Mouse (Mus musculus) large intestine, adult 2 months (tissue): ENCODE measurements around the gene Aig1. TPM values are rescaled to one million over a fixed set of nuclear protein-coding genes. Genes with fewer than 3 reads are reported as not detected.
A peak's percentile ranks its signal among the peaks of the same experiment; 100 is the strongest.

Experiments used
- DNase-seq: peaks from one replicate; pipeline ENCODE4 v3.0.0-alpha.2; 2012; ENCODE audit warnings: low read depth, low spot score
- WGBS: fragments of 180-500 bp; shearing (Covaris S2); methylation state at CpG from one replicate; pipeline ENCODE4 v1.1.7; 2018; 5-methylcytosine and 5-hydroxymethylcytosine counted together
- polyA plus RNA-seq: library from polyadenylated mRNA; depleted of rRNA; stranded (reverse); fragments of >200 nt; gene quantifications from 2 replicates; pipeline ENCODE4 v1.2.3, GENCODE M21; 2012; rRNA removed

The Aig1 gene
- polyA plus RNA-seq, 1 experiment = 69.8 TPM

DNA sequence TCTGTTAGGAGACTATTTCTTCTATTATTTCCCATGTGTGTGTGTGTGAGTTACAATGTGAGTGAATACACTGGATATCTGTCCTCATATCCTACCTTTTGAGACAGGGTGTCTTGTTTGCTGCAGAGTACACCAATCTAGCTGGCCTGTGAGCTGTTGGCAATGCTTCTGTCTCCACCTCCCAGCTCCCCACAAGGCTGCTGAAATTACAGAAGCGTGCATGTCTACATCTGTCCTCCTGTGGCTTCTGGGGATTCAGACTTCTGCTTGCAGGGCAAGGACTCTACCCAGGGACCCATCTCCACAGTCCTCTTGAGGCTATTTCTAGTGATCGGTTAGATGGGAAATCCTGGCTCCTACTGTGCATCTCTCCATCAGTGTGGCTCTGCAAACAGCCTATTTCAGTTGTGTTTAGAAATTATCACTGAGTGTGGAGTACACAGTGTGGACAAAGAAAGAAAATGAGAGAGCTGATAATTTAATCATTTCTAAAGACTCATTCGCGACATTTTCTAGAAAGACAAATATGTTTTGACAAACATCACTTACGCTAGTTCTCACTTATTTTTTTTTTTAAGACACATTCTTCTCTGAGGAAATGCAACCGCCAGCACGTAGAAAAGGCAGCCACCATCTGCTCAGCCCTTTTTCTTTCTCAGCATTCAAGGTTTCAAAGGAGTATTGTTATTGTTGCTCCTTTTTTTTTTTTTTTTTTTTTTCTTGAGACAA lies 194.3 kb downstream of the Aig1 start:
- 94% methylated on average over 7 of the region's 7 CpGs for WGBS
- no peak for DNase-seq

DNA sequence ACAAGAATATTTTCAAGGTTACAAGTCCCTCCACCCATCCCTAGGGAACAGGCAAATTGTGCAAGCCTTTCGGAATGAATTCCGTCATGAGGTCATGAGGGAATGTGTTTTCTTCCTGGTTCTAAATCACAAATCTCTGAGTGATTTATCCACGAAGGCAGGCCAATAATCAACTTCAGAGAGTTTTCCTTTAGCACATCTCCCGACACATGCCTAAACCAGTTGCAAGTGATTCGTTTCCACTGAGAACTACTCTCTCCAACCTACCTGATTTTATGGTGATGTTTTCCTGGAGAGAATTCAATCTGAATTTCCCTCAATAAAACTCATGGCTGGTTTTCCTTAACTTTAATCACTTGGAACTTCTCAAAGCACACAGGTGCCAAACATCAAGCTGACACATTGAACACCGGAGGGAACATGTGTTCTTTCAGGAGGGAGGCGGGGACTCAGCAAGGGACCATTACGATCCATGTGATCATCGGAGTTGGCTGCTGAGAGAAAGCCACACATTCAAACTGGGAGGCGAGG lies 201.5 kb downstream of the Aig1 start:
- no peak for DNase-seq
- 55% methylated on average over 10 of the region's 10 CpGs for WGBS

- no peak for DNase-seq
These were observed 205.3 kb downstream of the Aig1 start for GRCm38 (mm10) chr10:13663476-13663875.

DNA sequence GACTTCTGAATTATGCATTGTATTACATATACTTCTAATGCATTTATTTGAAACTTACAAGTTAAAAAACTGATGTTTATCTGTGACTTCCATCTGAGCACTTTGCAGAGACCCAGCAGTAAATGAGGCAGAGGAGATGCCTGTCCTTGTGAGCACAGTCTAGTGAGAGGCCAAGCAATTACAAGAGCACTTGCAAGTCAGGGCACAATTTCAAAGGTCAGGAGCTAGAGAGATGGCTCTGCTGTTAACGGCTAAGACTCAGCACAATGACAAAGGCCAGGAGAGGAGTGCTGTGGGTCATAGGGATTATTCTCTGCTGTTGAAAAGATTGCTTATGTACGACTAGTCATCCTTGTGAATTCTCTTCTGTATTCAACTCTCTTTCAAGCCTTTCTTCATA lies 209.0 kb downstream of the Aig1 start:
- 52% methylated on average over 2 of the region's 2 CpGs for WGBS
- no peak for DNase-seq

DNA sequence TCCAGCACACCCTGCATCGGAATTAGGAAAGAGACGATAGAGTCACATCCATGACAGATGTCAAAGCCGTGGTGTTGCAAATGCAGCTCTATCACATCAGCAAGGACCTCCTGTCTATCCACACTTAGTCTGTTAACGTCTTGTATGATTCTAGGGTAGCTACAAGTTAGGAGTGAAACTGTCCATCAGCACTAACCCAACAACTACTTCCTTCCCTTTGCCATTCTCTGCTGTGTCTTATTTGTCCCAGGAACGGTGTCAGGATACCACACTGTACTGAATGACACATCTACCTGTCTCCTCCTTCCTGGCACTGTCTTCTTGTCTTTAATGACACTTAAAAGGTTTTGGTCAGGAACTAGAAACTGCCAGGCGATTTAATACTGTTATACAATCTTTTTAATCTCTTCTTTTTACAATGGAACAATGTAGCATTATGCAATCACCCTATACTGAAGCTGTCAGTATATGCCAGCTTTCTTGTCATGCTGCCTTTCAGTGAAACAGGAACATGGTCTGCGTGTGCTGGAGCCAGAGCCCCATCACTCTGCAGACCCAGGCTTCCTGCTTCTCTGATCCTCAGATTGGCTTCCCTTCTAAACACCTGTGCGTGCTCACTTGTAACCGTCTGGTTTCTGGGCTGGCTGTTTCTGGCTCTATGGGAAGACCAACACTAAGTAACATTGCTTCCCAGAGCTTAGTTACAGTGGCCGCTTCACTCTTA lies 214.9 kb downstream of the Aig1 start:
- 81% methylated on average over 10 of the region's 10 CpGs for WGBS
- DNase-seq = no peak

DNA sequence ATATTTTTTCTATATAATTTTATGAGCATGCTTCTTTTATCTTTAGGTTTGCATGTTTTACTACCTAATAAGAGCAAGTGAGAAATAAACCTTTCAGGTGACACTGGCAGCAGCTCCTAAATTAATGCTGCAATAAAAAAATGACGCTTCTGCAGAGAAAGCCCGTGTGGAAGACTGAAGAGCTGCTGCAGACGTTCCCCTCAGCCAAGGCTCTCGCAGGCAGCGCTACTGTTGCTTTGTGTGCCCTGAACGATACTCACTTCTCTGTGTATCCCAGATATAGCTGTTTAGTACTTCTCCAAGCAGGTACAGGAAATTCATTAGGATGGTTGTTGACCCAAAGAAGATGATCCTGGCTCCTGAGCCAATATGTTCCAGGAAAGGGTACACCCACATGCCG lies 215.5 kb downstream of the Aig1 start:
- 82% methylated on average over 7 of the region's 7 CpGs for WGBS
- no peak for DNase-seq

- WGBS = 95% methylated on average over 4 of the region's 4 CpGs
These were observed 216.7 kb downstream of the Aig1 start for GRCm38 (mm10) chr10:13652061-13652460.

GRCm38 (mm10) chr10:13641750-13642149 lies 227.0 kb downstream of the Aig1 start:
- WGBS = 10% methylated on average over 7 of the region's 7 CpGs
- peak; percentile 4 for DNase-seq

More at GRCm38 (mm10) chr10:13652061-13652460, 216.7 kb downstream of the Aig1 start:
- DNase-seq = no peak

DNA sequence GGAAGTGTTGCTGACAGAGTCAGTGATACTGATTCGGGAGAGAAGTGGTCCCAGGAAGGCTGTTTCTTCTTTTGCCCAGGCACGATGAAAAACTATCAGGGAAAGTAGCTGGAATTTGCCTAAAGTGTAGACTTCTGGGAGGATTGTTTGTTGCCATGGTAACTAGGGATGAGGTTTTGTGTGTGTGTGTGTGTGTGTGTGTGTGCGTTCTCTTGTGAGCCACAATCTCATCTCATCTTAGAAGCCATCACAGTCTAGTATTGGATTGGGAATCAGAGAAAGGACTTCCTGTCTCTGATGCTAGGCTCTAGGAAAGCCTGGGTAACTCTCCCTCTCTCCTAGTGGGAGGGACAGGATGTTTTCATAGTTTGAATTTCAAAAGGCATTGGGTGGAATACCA lies 237.0 kb downstream of the Aig1 start:
- 68% methylated on average over 3 of the region's 3 CpGs for WGBS
- no peak for DNase-seq

GRCm38 (mm10) chr10:13623735-13624134 lies 245.0 kb downstream of the Aig1 start:
- DNase-seq = no peak
- WGBS = 74% methylated on average over 5 of the region's 5 CpGs

DNA sequence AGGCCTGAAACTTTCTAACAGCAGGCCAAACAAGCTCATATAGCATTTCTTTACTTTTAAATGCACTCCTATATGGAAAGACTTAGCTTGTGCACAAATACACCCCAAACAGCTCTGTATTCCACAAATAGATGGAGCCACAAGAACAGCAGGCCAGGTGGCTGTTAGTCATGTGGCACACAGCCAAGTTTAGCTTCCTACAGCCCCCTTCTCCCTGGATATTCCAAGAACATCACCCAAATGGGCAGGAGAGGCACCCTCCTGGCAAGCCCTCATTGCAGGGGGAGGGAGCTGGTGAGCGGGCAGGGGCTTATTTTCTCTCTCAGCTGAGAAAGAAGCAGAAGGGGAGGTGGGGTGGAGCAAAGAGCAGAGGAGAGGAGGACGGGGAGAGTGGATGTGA lies 267.9 kb downstream of the Aig1 start:
- no peak for DNase-seq
- 63% methylated on average over 2 of the region's 2 CpGs for WGBS

- WGBS = 72% methylated on average over 8 of the region's 8 CpGs
- DNase-seq = no peak
These were observed 271.3 kb downstream of the Aig1 start for GRCm38 (mm10) chr10:13597491-13597890.

Other genes with a start within 250 kb of the Aig1 start
- gene Hivep2, start 97.1 kb upstream of the Aig1 start, polyA plus RNA-seq = 3.9 and 6.2 TPM in 2 replicates